Mouse (Mus musculus) liver, embryonic 14.5 days (tissue): Measurements from ENCODE around the gene Mettl5.

Experiments used
- CTCF ChIP-seq: IDR thresholded peaks from 2 replicates; pipeline ENCODE4 v1.5.1; 2016; ENCODE audit warnings: antibody characterized with exemption, low read depth, control low read depth
- EP300 ChIP-seq: IDR thresholded peaks from 2 replicates; pipeline ENCODE4 v1.6.1; 2016; ENCODE audit warnings: antibody characterized with exemption, low read depth

- TF ChIP-seq CTCF (no peak), EP300 (no peak)
Observed at GRCm38 (mm10) chr2:69830116-69830515, 55.3 kb downstream of the Mettl5 start.
